Mouse (Mus musculus): Measurements from ENCODE around the gene Kif12.

GRCm38 (mm10) chr4:63216566-63216965, 44.6 kb upstream of the Kif12 start:
- no peak for TF ChIP-seq POLR2A (IDR thresholded peaks at IDR 0.05; ENCODE audit: insufficient read depth, low read depth, low read length)
- TF ChIP-seq CTCF (IDR thresholded peaks at IDR 0.05), result no peak
- TF ChIP-seq EP300 (IDR thresholded peaks at IDR 0.05; ENCODE audit: insufficient read depth, low read depth, low read length), result no peak
